Mouse (Mus musculus) kidney, postnatal 14 days (tissue): Measurements from ENCODE around the gene Sobp.
A peak's percentile ranks its signal among the peaks of the same experiment; 100 is the strongest.

Experiments
- DNase-seq: peaks from one replicate; pipeline ENCODE4 v3.0.0; 2022; ENCODE audit warnings: mixed read lengths

Sobp gene

DNA sequence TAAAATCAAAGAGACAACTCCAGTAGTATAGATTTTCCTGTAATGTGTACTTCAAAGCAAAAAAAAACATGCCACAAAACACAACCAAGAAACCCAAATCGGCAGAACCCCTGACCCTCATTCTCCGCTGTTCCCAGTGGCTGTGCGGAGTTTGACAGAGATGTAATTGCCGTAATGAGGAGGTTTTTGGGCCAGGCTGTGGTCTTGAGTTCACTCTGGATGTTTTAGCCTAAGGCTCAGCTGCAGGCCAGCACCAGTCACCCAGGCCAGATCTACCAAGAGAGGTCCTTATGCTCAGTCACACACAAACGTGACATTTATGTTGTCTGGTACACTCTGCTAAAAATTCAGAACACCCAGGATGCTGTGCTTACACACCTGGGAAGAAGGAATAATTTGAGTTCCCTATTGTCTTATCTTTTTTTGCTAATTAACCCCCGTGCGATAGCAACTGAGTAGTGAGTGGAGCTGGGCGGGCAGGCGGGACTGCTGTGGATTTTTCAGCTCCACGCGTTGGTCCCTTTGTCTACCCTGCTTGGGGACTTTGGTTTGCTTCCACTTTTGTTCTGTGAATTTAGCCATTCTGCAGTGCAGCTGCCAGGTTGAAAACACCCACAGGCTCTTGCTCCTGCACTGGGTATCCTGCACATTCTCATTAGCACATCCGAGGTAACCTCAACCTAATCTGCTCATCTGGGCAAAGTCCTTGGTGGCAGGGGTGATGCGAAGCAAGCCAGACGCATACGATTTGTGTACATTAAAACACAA is 140.7 kb downstream of the Sobp start:
- no peak for DNase-seq

GRCm38 (mm10) chr10:43027006-43027405 is 147.3 kb downstream of the Sobp start:
- no peak for DNase-seq

- no peak for DNase-seq
Observed at GRCm38 (mm10) chr10:43023454-43024194, 150.7 kb downstream of the Sobp start.

GRCm38 (mm10) chr10:43022190-43022761 is 152.1 kb downstream of the Sobp start:
- no peak for DNase-seq

- DNase-seq, result peak; percentile 27
Observed at GRCm38 (mm10) chr10:43021512-43022116, 152.7 kb downstream of the Sobp start.

- no peak for DNase-seq
Observed at GRCm38 (mm10) chr10:43021017-43021416, 153.3 kb downstream of the Sobp start.

DNA sequence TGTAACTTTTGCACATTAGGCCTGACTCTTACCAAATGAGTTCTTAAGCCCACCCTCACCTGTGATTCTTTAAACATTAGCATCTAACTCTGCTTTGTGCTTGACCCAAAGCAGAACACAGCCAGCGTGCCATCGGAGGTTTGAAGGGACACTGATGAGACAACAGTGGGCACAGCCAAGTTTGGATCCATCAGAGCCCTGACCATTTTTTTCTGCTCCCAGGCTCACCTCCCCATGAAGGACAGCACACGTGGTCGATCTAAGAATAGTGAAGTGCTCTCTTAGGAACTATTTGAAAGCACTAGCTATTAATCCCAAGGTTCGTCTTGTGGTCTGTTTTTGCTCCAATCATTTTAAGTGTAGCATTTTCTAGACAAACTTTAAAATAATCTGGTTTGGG is 159.5 kb downstream of the Sobp start:
- no peak for DNase-seq

DNA sequence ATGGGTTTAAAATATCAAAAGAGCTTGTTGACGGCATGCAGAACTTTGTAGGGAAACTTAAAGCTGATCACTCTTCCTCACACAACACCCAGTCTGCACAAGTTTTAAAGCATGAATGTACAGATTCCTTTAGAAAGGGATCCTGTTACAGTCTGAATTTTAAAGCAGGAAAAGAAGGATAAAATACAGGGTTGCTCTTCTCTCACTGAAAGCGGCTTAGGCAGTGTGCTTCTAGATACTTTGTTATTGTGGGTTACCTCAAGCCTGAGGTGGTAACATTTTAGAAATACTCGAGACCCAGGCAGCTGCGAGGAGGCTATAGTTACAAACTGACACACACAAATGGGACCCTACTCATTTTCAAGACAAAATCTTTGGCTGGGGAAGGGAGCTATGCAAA is 160.0 kb downstream of the Sobp start:
- DNase-seq, result no peak

GRCm38 (mm10) chr10:43008116-43008515 is 166.2 kb downstream of the Sobp start:
- DNase-seq, result no peak

DNA sequence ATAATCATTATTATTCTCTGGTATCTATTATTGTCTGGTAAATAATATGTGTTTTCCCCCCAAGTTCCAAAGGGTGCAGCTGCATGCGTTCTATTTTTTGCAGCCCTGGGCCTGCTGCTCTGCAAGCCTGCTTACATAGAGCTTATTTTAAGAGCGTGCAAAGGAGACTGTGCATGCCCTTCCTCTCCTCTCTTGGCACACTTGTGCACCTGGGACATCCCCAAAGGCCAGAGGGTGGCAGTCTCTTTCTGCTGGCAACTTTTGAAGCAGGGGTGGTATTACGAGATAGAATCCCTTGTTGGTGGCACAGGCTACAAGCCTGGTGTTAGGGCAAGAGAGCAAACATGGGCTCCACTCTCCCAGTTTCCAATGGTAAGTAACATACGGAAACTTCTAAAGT is 167.8 kb downstream of the Sobp start:
- DNase-seq, result no peak

- DNase-seq, result no peak
Observed at GRCm38 (mm10) chr10:43005677-43006076, 168.7 kb downstream of the Sobp start.

DNA sequence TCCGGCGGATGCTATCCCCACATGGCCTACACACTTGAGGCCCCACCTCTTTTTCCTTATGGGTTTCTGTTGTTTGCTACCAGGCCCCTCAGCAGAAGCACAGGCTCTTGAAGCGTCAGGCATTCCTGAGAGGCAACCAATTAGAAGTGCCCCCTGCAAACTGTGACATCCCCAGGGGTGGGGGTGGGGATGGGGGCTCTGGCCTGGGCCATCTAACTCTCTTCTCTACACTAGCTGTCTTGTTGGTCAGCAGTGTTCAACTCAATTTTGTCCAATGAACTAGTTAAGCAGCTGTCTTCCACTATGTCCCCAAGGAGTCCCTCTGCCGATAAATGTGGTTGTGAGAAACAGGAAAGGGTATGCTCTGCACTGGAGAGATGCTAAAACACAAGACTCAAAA is 169.3 kb downstream of the Sobp start:
- no peak for DNase-seq

- no peak for DNase-seq
Observed at GRCm38 (mm10) chr10:43004174-43004734, 170.1 kb downstream of the Sobp start.

GRCm38 (mm10) chr10:43003466-43003757 is 170.9 kb downstream of the Sobp start:
- DNase-seq, result no peak

- DNase-seq, result no peak
Observed at GRCm38 (mm10) chr10:43002721-43003465, 171.4 kb downstream of the Sobp start.

DNA sequence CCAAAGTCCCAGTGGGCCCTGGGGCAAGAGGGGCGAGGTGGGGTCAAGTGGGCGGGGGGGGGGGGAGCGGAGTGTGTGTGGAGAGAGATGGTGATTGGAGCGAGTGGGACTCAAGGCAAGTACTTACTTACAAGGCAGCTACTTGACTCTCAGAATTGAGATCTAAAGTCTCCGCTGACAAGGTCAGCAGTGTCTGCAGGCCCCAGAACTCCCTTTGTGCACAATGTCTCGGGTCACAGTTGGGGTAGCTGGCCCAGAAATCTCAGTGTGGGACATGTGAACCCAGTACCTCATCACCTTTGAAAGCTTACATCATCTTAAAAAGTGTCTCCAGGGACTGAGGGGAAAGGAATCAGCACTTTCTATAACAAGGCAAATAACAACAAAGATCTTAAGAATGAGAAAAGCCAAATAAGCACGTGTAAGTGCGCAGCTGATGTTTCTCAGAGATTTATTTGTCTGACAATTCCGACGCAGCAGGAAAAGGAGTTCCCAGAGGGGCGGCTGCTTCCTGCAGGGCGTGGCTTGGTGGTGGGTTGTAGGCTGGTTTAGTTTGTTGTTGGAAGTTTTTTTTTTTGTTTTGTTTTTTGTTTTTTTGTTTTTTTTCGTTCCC is 172.2 kb downstream of the Sobp start:
- peak; percentile 64 for DNase-seq

DNA sequence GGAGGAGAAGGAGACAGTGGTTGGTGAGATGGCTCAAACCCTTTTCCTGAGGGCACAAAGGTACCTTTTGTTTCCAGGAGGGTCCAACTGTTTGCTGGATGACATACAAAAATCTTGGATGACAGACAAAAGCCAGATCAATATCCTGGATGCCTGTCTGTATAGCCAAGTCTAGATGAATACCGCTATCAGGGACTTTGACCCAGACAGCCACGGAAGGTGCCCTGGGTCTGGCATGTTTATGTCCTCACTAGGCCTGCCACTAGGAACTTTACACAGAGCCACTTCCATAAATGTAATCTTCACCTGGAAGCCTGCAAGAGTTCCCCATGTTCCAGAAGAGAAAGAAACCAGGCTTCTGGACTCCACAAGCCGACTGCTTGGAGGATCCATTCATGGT is 172.9 kb downstream of the Sobp start:
- no peak for DNase-seq

- DNase-seq, result no peak
Observed at GRCm38 (mm10) chr10:42999324-42999723, 175.0 kb downstream of the Sobp start.

- DNase-seq, result no peak
Observed at GRCm38 (mm10) chr10:42997278-42997677, 177.1 kb downstream of the Sobp start.

- no peak for DNase-seq
Observed at GRCm38 (mm10) chr10:42995484-42995895, 178.8 kb downstream of the Sobp start.

- DNase-seq, result peak; percentile 43
Observed at GRCm38 (mm10) chr10:42994331-42994782, 180.0 kb downstream of the Sobp start.

GRCm38 (mm10) chr10:42991018-42991417 is 183.3 kb downstream of the Sobp start:
- DNase-seq, result no peak
